11 mouse cellular contexts compared by ENCODE assay signal in the genomic region with DNA sequence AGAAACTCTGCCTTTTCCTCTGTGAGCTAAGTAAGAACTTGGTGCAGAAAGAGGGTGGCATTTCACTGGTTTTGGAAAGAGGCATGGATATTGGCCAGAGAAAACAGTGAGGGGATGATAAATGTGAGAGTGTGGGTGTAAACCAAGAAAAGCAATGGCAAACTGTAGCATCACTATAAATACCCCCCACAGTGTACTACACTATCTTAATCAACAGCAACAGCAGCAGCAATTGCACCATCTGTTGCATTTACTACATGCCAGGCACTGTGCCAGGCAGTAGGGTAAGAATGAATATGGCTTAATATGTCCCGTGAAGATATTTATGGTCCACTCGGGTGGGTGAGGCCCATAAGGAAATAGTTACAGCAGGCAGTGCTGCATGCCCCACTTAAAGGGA. TPM values are rescaled to one million over a fixed set of nuclear protein-coding genes. Genes with fewer than 3 reads are reported as not detected.
DNase-seq lines count a peak whose midpoint lies in the region.
"Had no signal": no experiment of that assay in that cellular context is flagged by ENCODE, and none has a peak within 500 bp of the region (broad histone marks: within the 10 kb centered on the region; RNA-seq: fewer than 3 reads in every experiment).

No protein-coding gene starts in this region.

- DNase-seq in cerebellum, adult 9-10 months, result peak; percentile 4
- no peak for DNase-seq in cerebellum, postnatal 36 days
- peak; percentile 15 for DNase-seq in right cerebral cortex, adult 18-20 months
- no peak for DNase-seq in right cerebral cortex, postnatal 4 days
- DNase-seq in left cerebral cortex, postnatal 25 days (ENCODE audit: low spot score in 2 of 2), result peak; percentile 42 to 73
- peak; percentile 36 for DNase-seq in telencephalon, adult 2 months (ENCODE audit: low read depth, low spot score)
- no peak for DNase-seq in retina, embryonic 14.5 days (ENCODE audit: low spot score)
- DNase-seq in gastrocnemius, adult 8-10 months (ENCODE audit: low spot score in 2 of 2), result no peak
- DNase-seq: heart, adult 2 months; liver, embryonic 13.5 days; lung, postnatal 14 days had no signal

- intact Hi-C loops in left cerebral cortex, postnatal 25 days (cut with DNase I), result no loop called here

RNA-seq across cellular contexts. Expression of a gene that starts 18.2 kb away (rescaled TPM):
- total RNA-seq in left cerebral cortex, postnatal 25 days (2021), result 1 to 10 TPM; 4.6 to 6.4 TPM
- under 1 TPM; 0.15 to 0.62 (median 0.24) TPM for total RNA-seq in gastrocnemius, adult 8-10 months (2022)

Comparison
In these comparisons a context has a peak if more than half of its experiments do, and no peak if none do; other contexts are left out.
1. DNase-seq: peak in cerebellum, adult 9-10 months (single experiment), right cerebral cortex, adult 18-20 months (single experiment), left cerebral cortex, postnatal 25 days (2 of 2) and telencephalon, adult 2 months (single experiment); none in cerebellum, postnatal 36 days (0 of 2), right cerebral cortex, postnatal 4 days (single experiment), retina, embryonic 14.5 days (single experiment) and gastrocnemius, adult 8-10 months (0 of 2).